Mouse (Mus musculus): ENCODE results near the gene Tpm1.
A peak's percentile ranks its signal among the peaks of the same experiment; 100 is the strongest.

Gene Tpm1

DNA sequence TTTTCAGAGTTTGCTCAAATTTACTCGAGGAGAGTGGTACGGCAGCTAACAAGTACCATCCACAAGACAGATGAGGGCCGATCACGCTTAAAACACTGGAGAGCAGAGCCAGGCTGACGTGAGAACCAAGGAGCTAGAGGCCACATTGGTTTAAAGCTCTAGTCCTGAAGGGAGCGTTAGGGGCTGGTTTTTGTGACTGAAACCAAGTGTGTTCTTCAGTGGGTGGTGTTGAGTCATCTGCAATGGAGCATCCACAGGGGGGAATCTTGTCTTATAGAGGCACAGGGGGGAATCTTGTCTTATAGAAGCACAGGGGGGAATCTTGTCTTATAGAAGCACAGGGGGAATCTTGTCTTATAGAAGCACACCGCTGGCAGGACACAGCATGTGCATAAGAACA is 22.3 kb downstream of the Tpm1 start:
- no peak for DNase-seq (ENCODE audit: low spot score in 2 of 2)

DNA sequence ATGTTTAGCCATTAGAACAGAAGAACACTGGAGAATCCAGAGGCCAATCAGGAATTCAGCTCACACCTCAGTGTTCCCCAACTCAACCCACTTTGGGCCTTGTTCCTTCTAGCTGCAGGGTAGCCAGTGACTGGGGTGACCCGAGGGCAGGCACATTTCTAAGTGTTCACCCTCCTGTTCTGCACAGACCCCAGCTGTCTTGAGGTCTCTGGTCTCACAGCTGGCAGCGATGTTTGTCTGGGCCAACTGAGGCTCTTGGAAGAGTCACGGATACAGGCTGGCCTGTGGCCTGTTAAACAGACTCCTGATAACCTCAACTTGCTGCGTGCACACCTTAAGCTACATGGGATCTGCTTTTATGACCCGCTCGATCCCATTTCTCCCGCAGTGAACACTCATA is 23.1 kb downstream of the Tpm1 start:
- DNase-seq (ENCODE audit: low spot score in 2 of 2), result no peak

DNA sequence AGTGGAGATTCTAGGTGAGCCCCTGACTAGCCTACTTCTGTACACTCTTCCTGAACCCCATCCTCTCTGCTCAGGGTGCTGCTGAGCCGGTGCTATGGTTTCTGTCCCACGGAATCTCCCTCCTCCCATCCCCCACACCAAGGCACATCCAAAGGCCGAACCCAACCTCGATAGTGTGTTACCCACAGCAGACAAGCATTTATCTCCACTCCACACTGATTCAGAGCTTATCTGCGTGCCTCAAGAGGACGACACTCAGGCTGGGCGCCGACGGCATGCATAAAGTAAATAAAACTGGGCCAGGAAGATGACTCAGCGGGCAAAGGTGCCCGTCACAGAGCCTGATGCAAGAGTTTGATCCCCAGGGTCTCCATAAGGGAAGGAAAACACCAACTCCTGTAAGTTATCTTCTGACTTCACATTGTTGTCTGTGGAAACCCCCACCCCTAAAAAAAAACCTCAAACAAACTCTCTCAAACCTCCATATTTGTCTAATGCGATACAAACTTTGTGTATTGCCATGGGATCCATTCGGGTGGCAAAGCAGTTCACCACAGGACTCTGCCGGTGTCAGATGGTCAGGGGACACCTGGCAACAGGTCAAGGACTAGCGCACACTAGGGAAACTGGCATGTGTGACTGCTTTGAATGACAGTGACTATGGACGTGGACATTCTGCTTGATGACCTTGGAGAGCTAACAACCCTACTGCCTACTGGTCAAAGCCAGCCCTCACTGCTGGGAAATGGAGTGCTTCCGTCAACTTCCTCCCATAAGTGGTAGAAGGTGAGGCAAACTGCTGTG is 24.1 kb downstream of the Tpm1 start:
- no peak for DNase-seq (ENCODE audit: low spot score in 2 of 2)

DNA sequence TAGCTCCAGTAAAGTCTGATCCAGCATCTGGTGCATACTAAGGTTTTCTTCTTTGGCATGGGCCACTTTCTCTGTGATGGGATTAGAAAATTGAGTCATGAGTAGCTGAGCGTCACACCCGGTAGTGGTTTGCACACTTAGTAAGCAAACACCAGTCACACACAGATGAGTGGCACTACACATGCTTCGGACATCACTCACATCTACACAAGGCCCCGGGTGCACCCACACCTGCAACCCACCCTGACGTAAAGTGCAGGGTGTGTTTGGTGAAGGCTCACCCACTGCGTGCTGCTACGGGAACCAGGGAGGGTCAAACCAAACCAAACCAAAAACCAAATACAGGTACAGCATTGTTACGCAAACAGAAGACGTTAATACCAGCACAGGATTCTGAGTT is 25.8 kb downstream of the Tpm1 start:
- no peak for DNase-seq (ENCODE audit: low spot score in 2 of 2)

DNA sequence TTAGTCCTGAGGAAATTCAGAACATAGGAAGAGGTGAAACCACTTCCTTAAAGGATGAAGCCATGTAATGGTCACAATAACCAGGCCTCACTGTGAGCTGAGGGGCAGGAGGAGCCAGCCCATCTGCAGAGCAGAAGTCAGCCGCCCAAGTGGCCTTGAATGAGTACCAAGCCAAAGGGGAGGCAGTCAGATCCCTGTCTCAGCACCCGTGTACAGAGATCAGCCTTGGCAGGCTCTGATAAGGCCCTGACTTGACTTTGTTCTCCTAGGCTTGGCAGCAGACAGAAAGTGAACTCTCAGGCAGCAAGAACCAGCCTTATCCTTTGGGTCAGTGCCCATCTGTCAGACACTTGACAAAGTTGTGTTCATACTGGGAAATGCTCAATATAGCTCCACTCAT is 29.1 kb downstream of the Tpm1 start:
- no peak for DNase-seq (ENCODE audit: low spot score in 2 of 2)

DNA sequence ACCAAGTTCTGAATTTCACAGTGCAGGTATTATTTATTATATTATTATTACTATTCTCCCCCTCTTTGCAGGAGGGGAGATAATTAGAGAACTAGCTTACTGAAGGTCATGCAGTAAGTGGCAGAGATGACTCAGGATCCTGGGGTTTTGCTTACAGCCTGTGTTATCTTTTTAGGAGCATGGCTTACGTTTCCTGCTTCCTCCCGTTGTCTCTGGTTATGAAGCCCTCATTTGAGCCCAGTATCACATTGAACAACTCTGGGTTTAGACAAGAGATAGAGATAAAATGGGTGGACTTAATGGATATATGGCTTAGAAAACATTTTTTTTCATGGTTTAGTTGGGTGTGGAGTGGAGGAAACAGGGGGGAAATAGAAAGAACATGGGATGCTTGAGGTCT is 35.7 kb downstream of the Tpm1 start:
- DNase-seq (ENCODE audit: low spot score in 2 of 2), result no peak

- DNase-seq (ENCODE audit: low spot score in 2 of 2), result no peak
Observed at GRCm38 (mm10) chr9:67012470-67012869, 36.7 kb downstream of the Tpm1 start.

GRCm38 (mm10) chr9:67011483-67011882 is 37.7 kb downstream of the Tpm1 start:
- DNase-seq (ENCODE audit: low spot score in 2 of 2), result no peak

DNA sequence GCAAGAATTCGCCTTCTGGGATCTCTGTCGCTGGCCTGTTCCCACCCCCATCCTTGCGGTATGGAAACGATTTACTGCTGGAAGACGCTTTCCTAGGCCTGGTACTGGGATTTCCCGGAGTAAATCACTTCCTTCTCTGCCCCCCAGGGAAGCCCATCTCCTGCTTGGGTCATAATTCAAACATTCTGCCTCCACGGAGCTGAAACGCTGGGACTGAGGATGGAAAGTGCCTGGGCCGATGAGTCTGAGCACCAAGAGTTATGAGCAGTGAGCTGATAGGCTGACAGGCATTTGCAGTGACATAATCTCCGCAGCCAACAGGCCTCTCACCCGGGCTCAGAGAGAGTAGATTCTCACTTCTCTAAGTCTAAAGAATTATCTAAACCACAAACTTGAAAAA is 40.4 kb downstream of the Tpm1 start:
- no peak for DNase-seq (ENCODE audit: low spot score in 2 of 2)

DNA sequence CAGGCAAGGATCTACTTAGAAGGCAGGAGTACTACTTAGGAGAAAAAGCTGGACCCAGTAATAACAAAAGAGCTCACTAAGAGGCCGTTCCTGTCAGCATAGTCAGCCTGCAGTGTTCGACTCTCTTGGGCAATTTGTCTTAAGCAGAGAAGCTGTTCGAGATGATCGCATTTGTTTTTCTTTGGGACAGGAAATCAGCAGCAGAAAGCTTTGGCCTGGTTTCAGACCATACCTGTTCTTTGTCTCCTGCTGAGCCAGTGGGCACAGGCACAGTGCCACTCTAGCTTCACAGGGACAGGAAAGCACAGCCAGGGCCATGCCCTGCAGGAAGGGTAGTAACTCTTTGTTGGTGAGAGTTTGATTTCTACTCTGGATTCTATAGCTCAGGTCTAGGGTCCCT is 42.8 kb downstream of the Tpm1 start:
- no peak for DNase-seq (ENCODE audit: low spot score in 2 of 2)

DNA sequence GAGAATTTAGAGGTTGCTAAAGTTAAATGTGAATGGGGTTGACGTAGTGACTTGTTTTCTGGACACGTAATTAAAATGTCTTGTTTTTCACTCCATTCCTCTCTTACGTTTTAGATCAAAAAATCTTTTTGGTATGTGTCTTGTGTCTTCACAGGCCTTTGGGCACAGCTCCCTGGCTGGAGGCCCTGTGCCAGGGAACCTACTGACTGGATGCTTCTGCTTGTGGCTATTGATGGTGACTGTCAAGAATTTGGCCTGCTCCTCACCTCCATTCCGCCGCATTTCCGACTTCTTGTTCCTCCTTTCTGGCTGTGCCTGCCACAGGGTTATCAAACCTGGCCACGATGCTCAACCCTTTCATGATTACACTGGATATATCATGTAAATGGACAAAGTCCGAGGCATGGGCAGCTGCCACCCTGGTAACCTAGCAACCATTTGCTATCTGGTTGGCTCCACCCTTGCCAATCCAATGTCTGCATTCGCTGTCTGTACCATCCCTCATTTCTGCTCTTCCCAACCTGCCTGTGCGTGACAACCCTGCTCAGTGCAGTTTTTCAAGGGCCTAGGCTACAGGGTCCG is 44.0 kb downstream of the Tpm1 start:
- no peak for DNase-seq (ENCODE audit: low spot score in 2 of 2)

GRCm38 (mm10) chr9:67003656-67004055 is 45.5 kb downstream of the Tpm1 start:
- DNase-seq (ENCODE audit: low spot score in 2 of 2), result no peak

GRCm38 (mm10) chr9:67003156-67003555 is 46.0 kb downstream of the Tpm1 start:
- DNase-seq (ENCODE audit: low spot score in 2 of 2), result no peak

- no peak for DNase-seq (ENCODE audit: low spot score in 2 of 2)
Observed at GRCm38 (mm10) chr9:67001506-67001905, 47.7 kb downstream of the Tpm1 start.

GRCm38 (mm10) chr9:67001050-67001449 is 48.2 kb downstream of the Tpm1 start:
- peak in 1 of 2 experiments; percentile 62 for DNase-seq (ENCODE audit: low spot score in 2 of 2)

GRCm38 (mm10) chr9:66999698-67000097 is 49.5 kb downstream of the Tpm1 start:
- no peak for DNase-seq (ENCODE audit: low spot score in 2 of 2)

DNA sequence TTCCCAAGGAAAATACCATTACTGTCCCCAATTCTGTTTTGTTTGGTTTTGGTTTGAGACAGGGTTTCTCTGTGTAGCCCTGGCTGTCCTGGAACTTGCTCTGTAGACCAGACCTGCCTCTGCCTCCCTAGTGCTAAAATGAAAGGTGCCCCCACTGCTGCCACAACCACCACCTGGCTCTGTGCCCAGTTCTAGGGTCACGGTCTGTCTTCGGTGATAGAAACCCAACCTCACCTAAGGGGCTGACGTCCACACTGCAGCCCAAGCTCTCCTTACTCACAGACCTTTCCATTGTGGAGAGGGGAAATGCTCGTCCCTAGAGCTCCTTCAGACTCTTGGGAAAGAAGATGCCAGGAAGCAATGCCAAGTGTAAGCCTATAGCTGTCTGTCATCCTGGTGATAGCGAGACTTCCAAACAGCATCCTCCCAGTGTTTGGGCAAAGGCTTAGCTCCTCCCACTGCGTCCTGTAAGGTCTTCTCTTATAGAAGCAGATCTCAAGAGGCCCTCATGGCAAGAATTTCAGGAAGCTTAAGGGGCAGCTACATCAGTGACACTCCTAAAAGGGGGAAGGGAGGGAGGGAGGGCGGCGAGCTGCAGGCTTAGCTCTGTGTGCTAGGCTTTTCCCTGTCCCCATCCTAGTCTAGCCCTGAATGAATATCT is 57.3 kb downstream of the Tpm1 start:
- DNase-seq (ENCODE audit: low spot score in 2 of 2), result no peak

DNA sequence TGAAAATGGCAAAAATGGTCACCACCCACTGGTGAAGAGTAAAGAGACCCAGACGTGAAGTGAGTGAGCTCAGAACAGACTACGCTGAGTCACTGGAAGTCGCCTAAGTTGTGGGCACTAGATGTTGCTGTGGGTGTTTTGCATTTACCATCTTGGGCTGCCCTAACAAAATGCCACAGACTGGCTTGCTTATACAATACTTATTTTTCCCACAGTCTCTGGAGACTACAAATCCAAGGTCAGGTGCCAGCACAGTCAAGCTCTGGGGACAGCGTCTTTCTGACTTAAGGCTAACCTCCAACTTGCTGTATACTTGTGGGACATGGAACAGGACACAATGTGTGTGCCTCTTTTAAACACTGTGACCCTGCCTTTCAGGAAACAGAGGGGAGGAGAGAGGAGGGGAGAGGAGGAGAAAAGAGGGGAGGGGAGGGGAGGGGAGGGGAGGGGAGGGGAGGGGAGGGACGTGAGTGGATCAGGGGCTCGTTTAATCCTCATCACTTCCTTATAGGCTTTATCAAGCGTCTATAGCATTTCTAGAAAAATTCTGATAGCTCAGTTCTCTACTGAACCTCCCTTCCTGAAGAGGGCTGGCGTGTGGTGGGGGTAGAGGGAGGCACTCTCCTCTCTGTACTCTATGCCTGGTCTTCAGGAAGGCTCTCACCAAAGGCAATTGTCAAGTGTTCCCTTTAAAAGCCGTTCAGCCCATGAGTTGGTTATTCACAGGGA is 58.0 kb downstream of the Tpm1 start:
- DNase-seq (ENCODE audit: low spot score in 2 of 2), result no peak

GRCm38 (mm10) chr9:66990046-66990445 is 59.2 kb downstream of the Tpm1 start:
- DNase-seq (ENCODE audit: low spot score in 2 of 2), result no peak

DNA sequence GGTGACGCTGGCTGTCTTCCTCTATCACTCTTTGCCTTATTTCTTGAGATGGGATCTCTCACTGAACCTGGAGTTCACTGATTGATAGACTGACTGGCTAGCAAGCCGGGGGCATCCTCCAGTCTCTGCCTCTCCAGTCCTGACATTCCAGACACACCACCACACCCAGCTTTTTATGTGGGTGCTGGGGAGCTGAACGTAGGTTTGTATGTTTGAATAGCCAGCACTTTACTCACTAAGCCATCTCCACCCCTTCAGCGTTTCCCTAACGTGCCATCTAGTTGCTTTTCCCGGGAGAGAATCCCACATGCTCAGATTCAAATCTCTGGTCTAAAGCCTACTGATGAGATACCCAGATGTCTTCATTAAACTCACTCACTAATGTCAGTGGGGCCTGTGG is 59.6 kb downstream of the Tpm1 start:
- no peak for DNase-seq (ENCODE audit: low spot score in 2 of 2)

- DNase-seq (ENCODE audit: low spot score in 2 of 2), result no peak
Observed at GRCm38 (mm10) chr9:66988888-66989414, 60.3 kb downstream of the Tpm1 start.

DNA sequence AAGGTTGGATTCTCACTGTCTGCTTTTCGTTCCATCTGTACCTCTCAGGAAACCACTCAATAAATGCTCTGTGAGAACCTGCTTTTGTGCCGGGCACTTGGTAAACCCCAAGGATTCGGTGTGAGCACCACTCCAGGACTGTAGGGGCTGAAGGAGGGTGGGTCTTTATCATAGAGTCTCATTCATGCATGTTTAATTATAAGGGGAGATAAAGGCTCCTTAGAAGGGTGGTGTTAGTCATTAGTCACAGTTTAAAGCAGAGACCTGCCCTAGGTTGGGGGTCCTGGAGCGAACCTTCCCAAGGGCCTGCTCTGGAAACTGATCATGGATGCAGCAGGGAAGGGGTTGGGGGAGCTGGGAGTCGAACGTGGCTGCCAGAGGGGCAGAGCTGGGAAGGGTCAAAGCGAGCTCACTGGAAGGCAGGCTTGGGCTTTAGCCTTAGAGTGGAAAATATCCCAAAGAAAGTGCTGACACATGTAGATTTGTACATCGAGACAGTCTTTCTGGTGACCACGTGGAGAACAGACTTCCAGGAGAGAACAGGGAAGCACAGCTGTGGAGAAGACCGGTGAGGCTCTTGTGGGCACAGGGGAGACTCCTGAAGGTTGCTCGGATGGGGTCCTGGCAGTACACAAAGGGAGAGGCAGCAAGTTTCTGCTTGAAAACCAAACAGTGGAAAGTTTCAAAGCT is 60.9 kb downstream of the Tpm1 start:
- DNase-seq (ENCODE audit: low spot score in 2 of 2), result no peak

Measured in frontal cortex, postnatal 10 days (tissue).